Mouse (Mus musculus): ENCODE data around the gene Pkn1.

GRCm38 (mm10) chr8:83741849-83742655 is 43.1 kb upstream of the Pkn1 start:
- TF ChIP-seq POLR2A (IDR thresholded peaks at IDR 0.05; ENCODE audit: extremely low read depth, insufficient read depth, low read length) (no peak), CTCF (IDR thresholded peaks at IDR 0.05; ENCODE audit: extremely low read depth, insufficient read depth, low read length) (no peak)

Data from cortical plate, adult 2 months (tissue).